8 mouse cellular contexts compared by ENCODE assay signal in genomic region chr4:150909451-150910156, GRCm38 (mm10). TPM values are rescaled to one million over a fixed set of nuclear protein-coding genes. Genes with fewer than 3 reads are reported as not detected.
DNase-seq lines count a peak whose midpoint lies in the region; ATAC-seq lines count a peak whose summit lies in the region.

No protein-coding gene starts in this region.

- peak overlapping the region; percentile 94 for H3K9ac ChIP-seq in hindbrain, embryonic 12.5 days

- WGBS in hindbrain, embryonic 12.5 days: 1% methylated on average over 56 of the region's 56 CpGs

- H3K4me1 ChIP-seq in hindbrain, embryonic 12.5 days: peaks cover 28% of the 10 kb centered on the region

- no peaks in the 10 kb centered on the region for H3K27me3 ChIP-seq in hindbrain, embryonic 12.5 days

- peak overlapping the region; percentile 86 for H3K27ac ChIP-seq in hindbrain, embryonic 12.5 days

- no peaks in the 10 kb centered on the region for H3K9me3 ChIP-seq in hindbrain, embryonic 12.5 days (replicated peaks)

- peaks cover 12% of the 10 kb centered on the region for H3K36me3 ChIP-seq in hindbrain, embryonic 12.5 days

- peak overlapping the region; percentile 83 for H3K4me2 ChIP-seq in hindbrain, embryonic 12.5 days (replicated peaks)

- H3K4me3 ChIP-seq in hindbrain, embryonic 12.5 days: peak overlapping the region; percentile 93

- peak; percentile 100 for DNase-seq in Muller cell, postnatal 12 days (ENCODE audit: inconsistent ontology term)
- peak; percentile 99 for DNase-seq in cerebellum, adult 9-11 months
- DNase-seq in frontal cortex, postnatal 10 days (ENCODE audit: low spot score in 2 of 2): peak; percentile 95 to 98
- peak; percentile 99 for DNase-seq in layer of hippocampus, postnatal 14 days (ENCODE audit: low spot score in 2 of 2)
- peak; percentile 99 for DNase-seq in lung, postnatal 14 days
- peak; percentile 97 for DNase-seq in retina, adult 2 months (ENCODE audit: low read depth, low spot score)
- DNase-seq in thymus, postnatal 36 days: peak; percentile 99

- ATAC-seq in hindbrain, embryonic 12.5 days (ENCODE audit: low FRiP score): peak; percentile 84

RNA-seq across cellular contexts. Expression of gene Park7, which starts 4.6 kb away (rescaled TPM):
- 336 and 340 TPM in 2 replicates for polyA plus RNA-seq in hindbrain, embryonic 12.5 days (2016; fragmentation: Nextera tagmentation; extraction: Ambion mirVana)
- 100 to 1,000 TPM; 240 to 248 TPM for total RNA-seq in layer of hippocampus, postnatal 14 days (2021)

RNA-seq across cellular contexts. Expression of gene Tnfrsf9, which starts 4.8 kb away (rescaled TPM):
- polyA plus RNA-seq in hindbrain, embryonic 12.5 days (2016; fragmentation: Nextera tagmentation; extraction: Ambion mirVana): 0.30 and 0.31 TPM in 2 replicates
- under 1 TPM; 0.37 to 0.52 TPM for total RNA-seq in layer of hippocampus, postnatal 14 days (2021)

RNA-seq across cellular contexts. Expression of gene Errfi1, which starts 55.9 kb away (rescaled TPM):
- polyA plus RNA-seq in hindbrain, embryonic 12.5 days (2016; fragmentation: Nextera tagmentation; extraction: Ambion mirVana): 29.9 and 31.2 TPM in 2 replicates
- total RNA-seq in layer of hippocampus, postnatal 14 days (2021): 10 to 100 TPM; 37.1 to 38.4 TPM

Comparison
In these comparisons a context has a peak if more than half of its experiments do, and no peak if none do; other contexts are left out.
1. Peak in every context shown above with its lines: DNase-seq, ATAC-seq, H3K4me3 ChIP-seq and H3K27ac ChIP-seq.